Mouse (Mus musculus): ENCODE data around the gene Rnf8.

Gene Rnf8

GRCm38 (mm10) chr17:29627285-29627684 lies 12.7 kb downstream of the Rnf8 start:
- DNase-seq (ENCODE audit: low spot score), result no peak

GRCm38 (mm10) chr17:29628946-29629345 lies 14.4 kb downstream of the Rnf8 start:
- no peak for DNase-seq (ENCODE audit: low spot score)

- no peak for DNase-seq (ENCODE audit: low spot score)
Observed at GRCm38 (mm10) chr17:29629620-29630019, 15.0 kb downstream of the Rnf8 start.

GRCm38 (mm10) chr17:29632312-29632711 lies 17.7 kb downstream of the Rnf8 start:
- DNase-seq (ENCODE audit: low spot score), result no peak

GRCm38 (mm10) chr17:29635492-29635891 lies 20.9 kb downstream of the Rnf8 start:
- no peak for DNase-seq (ENCODE audit: low spot score)

- peak; percentile 25 for DNase-seq (ENCODE audit: low spot score)
Observed at GRCm38 (mm10) chr17:29636118-29636517, 21.5 kb downstream of the Rnf8 start.

- DNase-seq (ENCODE audit: low spot score), result no peak
Observed at GRCm38 (mm10) chr17:29637377-29637776, 22.8 kb downstream of the Rnf8 start.

- DNase-seq (ENCODE audit: low spot score), result no peak
Observed at GRCm38 (mm10) chr17:29637895-29638294, 23.3 kb downstream of the Rnf8 start.

- no peak for DNase-seq (ENCODE audit: low spot score)
Observed at GRCm38 (mm10) chr17:29640971-29641370, 26.4 kb downstream of the Rnf8 start.

GRCm38 (mm10) chr17:29642219-29642618 lies 27.6 kb downstream of the Rnf8 start:
- no peak for DNase-seq (ENCODE audit: low spot score)

- no peak for DNase-seq (ENCODE audit: low spot score)
Observed at GRCm38 (mm10) chr17:29658249-29658648, 43.7 kb downstream of the Rnf8 start.

- peak; percentile 98 for DNase-seq (ENCODE audit: low spot score)
Observed at GRCm38 (mm10) chr17:29660076-29660761, 45.6 kb downstream of the Rnf8 start, which contains the start of gene Cmtr1. Gene Cmtr1, plus strand, starts transcription at chr17:29660595.

GRCm38 (mm10) chr17:29660762-29661391 lies 46.3 kb downstream of the Rnf8 start:
- no peak for DNase-seq (ENCODE audit: low spot score)

GRCm38 (mm10) chr17:29662145-29662544 lies 47.6 kb downstream of the Rnf8 start:
- DNase-seq (ENCODE audit: low spot score), result no peak

- DNase-seq (ENCODE audit: low spot score), result no peak
Observed at GRCm38 (mm10) chr17:29668051-29668986, 53.7 kb downstream of the Rnf8 start.

GRCm38 (mm10) chr17:29669030-29669429 lies 54.4 kb downstream of the Rnf8 start:
- no peak for DNase-seq (ENCODE audit: low spot score)

- DNase-seq (ENCODE audit: low spot score), result no peak
Observed at GRCm38 (mm10) chr17:29669936-29670335, 55.3 kb downstream of the Rnf8 start.

- no peak for DNase-seq (ENCODE audit: low spot score)
Observed at GRCm38 (mm10) chr17:29671021-29671420, 56.4 kb downstream of the Rnf8 start.

GRCm38 (mm10) chr17:29673325-29673724 lies 58.7 kb downstream of the Rnf8 start:
- DNase-seq (ENCODE audit: low spot score), result no peak

GRCm38 (mm10) chr17:29678526-29678925 lies 63.9 kb downstream of the Rnf8 start:
- no peak for DNase-seq (ENCODE audit: low spot score)

- DNase-seq (ENCODE audit: low spot score), result no peak
Observed at GRCm38 (mm10) chr17:29679038-29679767, 64.6 kb downstream of the Rnf8 start.

- DNase-seq (ENCODE audit: low spot score), result no peak
Observed at GRCm38 (mm10) chr17:29680174-29680573, 65.6 kb downstream of the Rnf8 start.

Measured in ovary, postnatal 36 days (tissue).